Mouse (Mus musculus) testis, adult 2 months (tissue): ENCODE data around the gene Mob3b.

Experiments used
- CTCF ChIP-seq: fragments of 200-500 bp; IDR thresholded peaks from 2 replicates; pipeline ENCODE4 v1.5.1; 2012; ENCODE audit warnings: low read depth, mild to moderate bottlenecking, inconsistent platforms, low read length, moderate library complexity; ENCODE audit not compliant: control insufficient read depth, insufficient read depth, insufficient replicate concordance
- POLR2A ChIP-seq: fragments of 200-500 bp; IDR thresholded peaks from 2 replicates; pipeline ENCODE4 v1.6.1; 2012; ENCODE audit warnings: low read depth, mild to moderate bottlenecking, inconsistent platforms, low read length, moderate library complexity; ENCODE audit not compliant: control insufficient read depth

GRCm38 (mm10) chr4:34987109-34987508, 170.2 kb downstream of the Mob3b start:
- TF ChIP-seq CTCF (no peak), POLR2A (no peak)
